Mouse (Mus musculus): Measurements from ENCODE around the gene Slc7a6. TPM values are rescaled to one million over a fixed set of nuclear protein-coding genes. Genes with fewer than 3 reads are reported as not detected.

Slc7a6 gene
- polyA plus RNA-seq, 1 experiment from 2014 or later: 65.3 TPM

GRCm38 (mm10) chr8:106137906-106138477, 30.7 kb upstream of the Slc7a6 start:
- peak overlapping the region; percentile 35; the same call in 1 of the 2 replicates for H3K9ac ChIP-seq (replicated peaks; ENCODE audit: low read depth, low read length)
- peaks cover 13% of the 10 kb centered on the region; the same call in 1 of the 2 replicates for H3K4me1 ChIP-seq (ENCODE audit: control insufficient read depth, insufficient read depth, low read length)
- H3K4me3 ChIP-seq (ENCODE audit: low read depth, low read length): peak overlapping the region; percentile 34
- peaks cover 52% of the 10 kb centered on the region for H3K27me3 ChIP-seq (ENCODE audit: control insufficient read depth, insufficient read depth, low read length)
- no peaks in the 10 kb centered on the region for H3K9me3 ChIP-seq (ENCODE audit: control insufficient read depth, low read length)
- H3K36me3 ChIP-seq (ENCODE audit: control insufficient read depth, insufficient read depth, low read length): no peaks in the 10 kb centered on the region
- H3K4me2 ChIP-seq (ENCODE audit: low read depth, low read length): peak overlapping the region; percentile 65
- under 1% methylated on average over 24 of the region's 24 CpGs for whole genome bisulfite sequencing
- no peak overlapping the region for H3K27ac ChIP-seq (ENCODE audit: low read depth, low read length)
- no peak for ATAC-seq (ENCODE audit: low read depth)

GRCm38 (mm10) chr8:106138616-106139015, 30.0 kb upstream of the Slc7a6 start:
- peaks cover 46% of the 10 kb centered on the region for H3K27me3 ChIP-seq (ENCODE audit: control insufficient read depth, insufficient read depth, low read length)
- no peak overlapping the region for H3K27ac ChIP-seq (ENCODE audit: low read depth, low read length)
- H3K36me3 ChIP-seq (ENCODE audit: control insufficient read depth, insufficient read depth, low read length): no peaks in the 10 kb centered on the region
- H3K9me3 ChIP-seq (ENCODE audit: control insufficient read depth, low read length): no peaks in the 10 kb centered on the region
- peak overlapping the region; percentile 34 for H3K4me3 ChIP-seq (ENCODE audit: low read depth, low read length)
- no peak overlapping the region for H3K9ac ChIP-seq (replicated peaks; ENCODE audit: low read depth, low read length)
- ATAC-seq (ENCODE audit: low read depth): no peak
- H3K4me2 ChIP-seq (ENCODE audit: low read depth, low read length): peak overlapping the region; percentile 65
- WGBS: 18% methylated on average over 7 of the region's 7 CpGs
- peaks cover 13% of the 10 kb centered on the region; the same call in 1 of the 2 replicates for H3K4me1 ChIP-seq (ENCODE audit: control insufficient read depth, insufficient read depth, low read length)

- Histone ChIP-seq H3K9me3 (ENCODE audit: control insufficient read depth, low read length) (no peaks in the 10 kb centered on the region), H3K4me2 (ENCODE audit: low read depth, low read length) (no peak overlapping the region), H3K4me1 (ENCODE audit: control insufficient read depth, insufficient read depth, low read length) (peaks cover 13% of the 10 kb centered on the region; the same call in 1 of the 2 replicates), H3K9ac (replicated peaks; ENCODE audit: low read depth, low read length) (no peak overlapping the region), H3K4me3 (ENCODE audit: low read depth, low read length) (no peak overlapping the region), H3K27me3 (ENCODE audit: control insufficient read depth, insufficient read depth, low read length) (peaks cover 32% of the 10 kb centered on the region), H3K27ac (ENCODE audit: low read depth, low read length) (no peak overlapping the region), H3K36me3 (ENCODE audit: control insufficient read depth, insufficient read depth, low read length) (no peaks in the 10 kb centered on the region)
- WGBS: 67% methylated on average over 5 of the region's 5 CpGs
- ATAC-seq (ENCODE audit: low read depth): no peak
These were observed 28.5 kb upstream of the Slc7a6 start for GRCm38 (mm10) chr8:106140191-106140590.

- H3K4me1 ChIP-seq (ENCODE audit: control insufficient read depth, insufficient read depth, low read length): peaks cover 13% of the 10 kb centered on the region; the same call in 1 of the 2 replicates
- WGBS: 20% methylated on average over 13 of the region's 13 CpGs
- H3K4me2 ChIP-seq (ENCODE audit: low read depth, low read length): no peak overlapping the region
- peak; percentile 65; the same call in 1 of the 2 replicates for ATAC-seq (ENCODE audit: low read depth)
- no peak overlapping the region for H3K4me3 ChIP-seq (ENCODE audit: low read depth, low read length)
- peaks cover 26% of the 10 kb centered on the region for H3K27me3 ChIP-seq (ENCODE audit: control insufficient read depth, insufficient read depth, low read length)
- H3K27ac ChIP-seq (ENCODE audit: low read depth, low read length): no peak overlapping the region
- no peaks in the 10 kb centered on the region for H3K9me3 ChIP-seq (ENCODE audit: control insufficient read depth, low read length)
- H3K9ac ChIP-seq (replicated peaks; ENCODE audit: low read depth, low read length): no peak overlapping the region
- H3K36me3 ChIP-seq (ENCODE audit: control insufficient read depth, insufficient read depth, low read length): no peaks in the 10 kb centered on the region
These were observed 27.9 kb upstream of the Slc7a6 start for GRCm38 (mm10) chr8:106140769-106141168.

DNA sequence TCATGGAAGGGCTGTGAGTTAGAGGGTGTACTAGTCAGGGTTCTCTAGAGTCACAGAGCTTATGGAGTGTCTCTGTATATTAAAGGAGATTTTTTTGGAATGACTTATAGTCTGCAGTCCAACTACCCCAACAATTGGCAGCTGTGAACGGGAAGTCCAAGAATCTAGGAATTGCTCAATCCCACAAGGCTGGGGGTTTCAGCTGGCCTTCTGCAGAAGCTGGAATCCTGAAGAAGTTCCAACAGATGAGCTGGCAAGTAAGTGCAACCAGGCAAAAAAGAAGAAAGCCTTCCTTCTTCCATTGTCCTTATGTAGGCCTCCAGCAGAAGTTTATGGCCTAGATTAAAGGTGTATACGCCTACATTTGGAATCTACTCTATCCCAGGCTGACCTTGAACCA, 23.3 kb upstream of the Slc7a6 start:
- no peaks in the 10 kb centered on the region for H3K4me1 ChIP-seq (ENCODE audit: control insufficient read depth, insufficient read depth, low read length)
- no peak overlapping the region for H3K27ac ChIP-seq (ENCODE audit: low read depth, low read length)
- no peak overlapping the region for H3K9ac ChIP-seq (replicated peaks; ENCODE audit: low read depth, low read length)
- H3K27me3 ChIP-seq (ENCODE audit: control insufficient read depth, insufficient read depth, low read length): no peaks in the 10 kb centered on the region
- H3K9me3 ChIP-seq (ENCODE audit: control insufficient read depth, low read length): no peaks in the 10 kb centered on the region
- no peak for ATAC-seq (ENCODE audit: low read depth)
- WGBS: 88% methylated on average over 2 of the region's 2 CpGs
- no peaks in the 10 kb centered on the region for H3K36me3 ChIP-seq (ENCODE audit: control insufficient read depth, insufficient read depth, low read length)
- H3K4me2 ChIP-seq (ENCODE audit: low read depth, low read length): no peak overlapping the region
- H3K4me3 ChIP-seq (ENCODE audit: low read depth, low read length): no peak overlapping the region

DNA sequence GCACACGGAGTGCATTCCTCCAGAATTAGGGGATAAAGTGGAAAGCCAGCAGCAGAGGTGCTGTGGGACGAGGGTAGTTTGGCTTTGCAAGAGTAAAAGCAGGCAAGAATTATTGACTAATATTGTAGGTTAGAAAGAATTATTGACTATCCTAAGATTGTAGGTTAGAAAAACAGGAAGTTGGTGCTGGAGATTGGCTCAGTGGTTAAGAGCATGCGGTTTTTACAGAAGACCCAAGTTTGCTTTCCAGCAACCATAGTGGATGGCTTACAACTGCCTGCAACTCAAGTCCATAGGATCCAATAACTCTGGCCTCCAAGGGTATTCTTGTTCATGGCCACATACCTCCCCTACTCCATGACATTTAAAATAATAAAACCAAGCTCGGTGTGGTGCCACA, 22.6 kb upstream of the Slc7a6 start:
- Histone ChIP-seq H3K9ac (replicated peaks; ENCODE audit: low read depth, low read length) (no peak overlapping the region), H3K4me3 (ENCODE audit: low read depth, low read length) (no peak overlapping the region), H3K27ac (ENCODE audit: low read depth, low read length) (no peak overlapping the region), H3K27me3 (ENCODE audit: control insufficient read depth, insufficient read depth, low read length) (no peaks in the 10 kb centered on the region), H3K36me3 (ENCODE audit: control insufficient read depth, insufficient read depth, low read length) (no peaks in the 10 kb centered on the region), H3K4me2 (ENCODE audit: low read depth, low read length) (no peak overlapping the region), H3K9me3 (ENCODE audit: control insufficient read depth, low read length) (no peaks in the 10 kb centered on the region), H3K4me1 (ENCODE audit: control insufficient read depth, insufficient read depth, low read length) (0 out of 2 replicates have a peak, but pooled peaks cover 3% of the 10 kb centered on the region)
- no peak for ATAC-seq (ENCODE audit: low read depth)
- WGBS: 93% methylated on average over 4 of the region's 4 CpGs

DNA sequence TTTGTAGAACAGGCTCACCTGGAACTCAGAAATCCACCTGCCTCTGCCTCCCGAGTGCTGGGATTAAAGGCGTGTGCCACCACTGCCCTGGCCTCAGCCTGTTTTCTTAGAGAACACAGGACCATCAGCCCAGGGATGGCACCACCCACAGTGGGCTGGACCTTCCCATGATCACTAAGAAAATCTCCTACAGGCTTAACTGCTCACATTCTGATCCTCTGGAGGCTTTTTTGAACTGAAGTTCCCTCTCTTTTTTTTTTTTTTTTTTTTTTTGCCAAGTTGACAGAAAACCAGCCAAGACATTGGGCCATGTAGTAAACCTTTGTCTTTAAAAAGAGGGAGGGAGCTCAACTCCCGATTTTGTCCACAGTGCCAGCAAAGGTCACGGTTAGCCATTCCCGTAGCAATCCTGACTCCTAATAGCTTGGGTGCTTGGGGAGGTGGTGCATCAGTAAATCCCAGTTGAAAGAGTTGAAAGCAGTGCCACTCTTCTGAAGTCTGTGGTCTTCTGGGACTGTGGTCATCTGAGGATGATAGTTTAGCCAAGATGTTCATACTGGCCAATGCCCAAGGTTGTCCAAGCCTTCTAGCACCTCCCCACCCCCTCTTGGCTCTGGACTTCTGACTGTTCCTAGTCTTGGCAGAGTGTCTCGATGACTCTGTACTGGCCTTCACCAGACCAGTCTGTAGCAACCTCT, 20.6 kb upstream of the Slc7a6 start:
- Histone ChIP-seq H3K4me3 (ENCODE audit: low read depth, low read length) (no peak overlapping the region), H3K27me3 (ENCODE audit: control insufficient read depth, insufficient read depth, low read length) (no peaks in the 10 kb centered on the region), H3K27ac (ENCODE audit: low read depth, low read length) (no peak overlapping the region), H3K9ac (replicated peaks; ENCODE audit: low read depth, low read length) (no peak overlapping the region), H3K4me1 (ENCODE audit: control insufficient read depth, insufficient read depth, low read length) (0 out of 2 replicates have a peak, but pooled peaks cover 5% of the 10 kb centered on the region), H3K36me3 (ENCODE audit: control insufficient read depth, insufficient read depth, low read length) (no peaks in the 10 kb centered on the region), H3K9me3 (ENCODE audit: control insufficient read depth, low read length) (no peaks in the 10 kb centered on the region), H3K4me2 (ENCODE audit: low read depth, low read length) (no peak overlapping the region)
- ATAC-seq (ENCODE audit: low read depth): no peak
- WGBS: 91% methylated on average over 6 of the region's 6 CpGs

DNA sequence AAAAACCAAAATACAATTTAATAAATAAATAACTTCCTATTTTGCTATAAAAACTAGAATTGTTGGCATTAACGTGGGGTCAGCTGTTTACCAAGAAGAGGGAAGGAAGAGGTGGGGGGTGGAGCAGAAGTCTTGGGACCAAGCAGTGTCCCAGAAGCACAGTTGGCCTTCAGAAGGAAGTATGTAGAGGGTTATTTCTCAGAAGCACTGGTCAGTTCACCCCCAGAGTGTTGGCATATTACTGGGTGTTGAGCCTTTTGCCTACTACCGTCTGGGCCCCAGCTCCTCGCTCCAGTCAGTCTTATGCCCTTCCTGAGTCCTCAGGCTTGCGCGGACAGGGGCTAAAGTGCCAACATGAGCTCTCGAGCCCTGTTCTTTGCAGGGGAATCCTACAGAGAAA, 19.6 kb upstream of the Slc7a6 start:
- Histone ChIP-seq H3K9ac (replicated peaks; ENCODE audit: low read depth, low read length) (no peak overlapping the region), H3K9me3 (ENCODE audit: control insufficient read depth, low read length) (no peaks in the 10 kb centered on the region), H3K27me3 (ENCODE audit: control insufficient read depth, insufficient read depth, low read length) (no peaks in the 10 kb centered on the region), H3K36me3 (ENCODE audit: control insufficient read depth, insufficient read depth, low read length) (no peaks in the 10 kb centered on the region), H3K4me2 (ENCODE audit: low read depth, low read length) (no peak overlapping the region), H3K27ac (ENCODE audit: low read depth, low read length) (no peak overlapping the region), H3K4me1 (ENCODE audit: control insufficient read depth, insufficient read depth, low read length) (0 out of 2 replicates have a peak, but pooled peaks cover 5% of the 10 kb centered on the region), H3K4me3 (ENCODE audit: low read depth, low read length) (no peak overlapping the region)
- no peak for ATAC-seq (ENCODE audit: low read depth)
- WGBS: 88% methylated on average over 6 of the region's 6 CpGs
